Mouse (Mus musculus): Measurements from ENCODE around the gene 4833439L19Rik. TPM values are rescaled to one million over a fixed set of nuclear protein-coding genes. Genes with fewer than 3 reads are reported as not detected.

4833439L19Rik gene
- polyA plus RNA-seq, 1 experiment from 2014 or later = 237 TPM

DNA sequence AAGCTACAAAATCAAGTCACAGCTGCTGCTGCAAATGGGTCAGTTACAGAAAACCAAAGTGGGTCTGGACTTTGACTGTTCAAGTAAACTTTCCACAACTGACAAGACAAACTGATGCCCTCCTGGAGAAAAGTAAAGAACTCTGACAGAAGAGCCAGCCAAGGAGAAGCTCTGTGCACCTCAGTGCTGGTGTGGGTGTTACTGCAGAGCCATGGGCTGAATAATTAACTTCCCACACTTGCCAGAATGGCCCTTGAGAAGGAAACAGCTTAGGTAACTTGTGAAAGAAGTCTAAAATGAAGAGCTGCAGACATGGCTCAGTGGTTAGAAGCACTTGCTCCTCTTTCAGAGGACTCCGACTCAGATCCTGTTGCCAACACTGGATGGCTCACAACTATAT, 7.6 kb downstream of the 4833439L19Rik start:
- no peak for ATAC-seq (ENCODE audit: low FRiP score)
- WGBS = 90% methylated on average over 1 of the region's 1 CpGs
- peaks cover 98% of the 10 kb centered on the region for H3K36me3 ChIP-seq (replicated peaks; ENCODE audit: control insufficient read depth, insufficient read depth)

DNA sequence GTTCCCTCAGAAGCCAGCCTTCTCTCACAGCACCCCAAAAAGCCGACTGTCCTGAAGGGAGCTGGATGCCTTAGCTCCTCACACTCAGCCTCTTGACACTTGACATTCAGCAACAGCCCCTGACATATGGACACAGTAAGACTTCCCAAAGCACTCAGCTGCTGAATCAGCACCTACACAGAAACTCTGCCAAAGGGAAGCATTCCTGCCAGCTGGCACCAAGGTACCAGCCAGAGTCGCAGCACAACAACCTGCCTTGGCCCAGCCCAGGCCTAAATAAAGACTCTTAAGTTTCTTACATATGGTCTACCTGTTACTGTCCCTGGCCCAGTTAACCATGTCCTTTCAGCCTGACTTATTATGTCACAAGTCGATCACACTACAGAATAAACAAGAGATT, 8.4 kb downstream of the 4833439L19Rik start:
- no peak for DNase-seq (ENCODE audit: low spot score)
- Histone ChIP-seq H3K9me3 (ENCODE audit: control insufficient read depth, low read length) (no peaks in the 10 kb centered on the region), H3K4me2 (replicated peaks) (no peak overlapping the region), H3K27me3 (ENCODE audit: control insufficient read depth, insufficient read depth, low read length) (no peaks in the 10 kb centered on the region), H3K36me3 (replicated peaks; ENCODE audit: control insufficient read depth, insufficient read depth) (peaks cover 98% of the 10 kb centered on the region), H3K4me3 (replicated peaks; ENCODE audit: low read length) (no peak overlapping the region), H3K9ac (no peak overlapping the region), H3K4me1 (replicated peaks; ENCODE audit: control insufficient read depth, insufficient read depth, low read length) (no peaks in the 10 kb centered on the region), H3K27ac (no peak overlapping the region)
- WGBS = 88% methylated on average over 3 of the region's 3 CpGs
- ATAC-seq (ENCODE audit: low FRiP score) = no peak

More for the DNA sequence above, 7.6 kb downstream of the 4833439L19Rik start:
- Histone ChIP-seq H3K4me2 (replicated peaks) (no peak overlapping the region), H3K4me1 (replicated peaks; ENCODE audit: control insufficient read depth, insufficient read depth, low read length) (no peaks in the 10 kb centered on the region), H3K27me3 (ENCODE audit: control insufficient read depth, insufficient read depth, low read length) (no peaks in the 10 kb centered on the region), H3K9ac (no peak overlapping the region), H3K4me3 (replicated peaks; ENCODE audit: low read length) (no peak overlapping the region), H3K27ac (no peak overlapping the region), H3K9me3 (ENCODE audit: control insufficient read depth, low read length) (no peaks in the 10 kb centered on the region)
- no peak for DNase-seq (ENCODE audit: low spot score)

DNA sequence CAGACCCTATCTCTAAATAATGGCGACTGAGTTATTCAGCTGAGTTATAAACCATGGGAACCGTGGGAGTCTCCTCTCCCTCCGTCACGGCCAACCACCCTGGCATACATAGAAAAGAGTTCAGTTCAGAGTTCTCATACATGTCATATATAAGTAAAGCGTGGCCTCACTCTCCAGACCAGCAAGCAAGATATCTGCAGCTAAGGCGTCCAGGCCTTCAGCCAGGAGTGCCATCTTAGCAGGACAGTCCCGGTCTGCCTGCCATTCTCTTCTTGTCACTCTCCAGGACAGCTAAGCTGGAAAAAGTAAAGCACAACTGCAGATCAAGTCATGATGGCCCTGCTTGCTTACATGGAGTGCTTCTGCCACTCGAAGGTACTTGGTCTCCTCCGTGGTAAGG, 9.1 kb downstream of the 4833439L19Rik start:
- no peak overlapping the region for H3K4me3 ChIP-seq (replicated peaks; ENCODE audit: low read length)
- ATAC-seq (ENCODE audit: low FRiP score) (no peak), DNase-seq (ENCODE audit: low spot score) (no peak)
- no peaks in the 10 kb centered on the region for H3K9me3 ChIP-seq (ENCODE audit: control insufficient read depth, low read length)
- no peaks in the 10 kb centered on the region for H3K27me3 ChIP-seq (ENCODE audit: control insufficient read depth, insufficient read depth, low read length)
- no peak overlapping the region for H3K9ac ChIP-seq
- H3K27ac ChIP-seq = no peak overlapping the region
- H3K4me1 ChIP-seq (replicated peaks; ENCODE audit: control insufficient read depth, insufficient read depth, low read length) = no peaks in the 10 kb centered on the region
- H3K4me2 ChIP-seq (replicated peaks) = no peak overlapping the region
- 94% methylated on average over 9 of the region's 9 CpGs for WGBS
- peaks cover 98% of the 10 kb centered on the region for H3K36me3 ChIP-seq (replicated peaks; ENCODE audit: control insufficient read depth, insufficient read depth)

DNA sequence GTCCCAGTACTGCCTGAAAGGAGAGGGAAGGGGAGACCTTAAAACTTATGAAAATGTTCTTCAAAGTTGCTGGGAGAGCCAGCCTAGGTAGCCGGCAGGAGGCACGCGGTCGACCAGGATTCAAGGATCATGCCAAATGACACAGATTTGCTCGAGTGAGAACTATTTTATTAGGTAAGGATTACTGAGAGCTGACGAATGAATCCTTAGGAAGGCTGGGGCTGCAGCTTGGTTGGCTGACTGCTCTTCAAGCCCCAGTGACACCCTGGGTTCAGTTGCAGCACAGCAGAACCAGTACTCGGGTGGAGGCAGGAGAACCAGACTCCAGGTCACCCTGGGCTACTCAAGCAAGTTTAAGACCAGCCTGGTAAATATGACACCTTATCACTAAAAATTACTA, 17.2 kb downstream of the 4833439L19Rik start:
- no peak overlapping the region for H3K4me3 ChIP-seq (replicated peaks; ENCODE audit: low read length)
- peaks cover 74% of the 10 kb centered on the region for H3K36me3 ChIP-seq (replicated peaks; ENCODE audit: control insufficient read depth, insufficient read depth)

DNA sequence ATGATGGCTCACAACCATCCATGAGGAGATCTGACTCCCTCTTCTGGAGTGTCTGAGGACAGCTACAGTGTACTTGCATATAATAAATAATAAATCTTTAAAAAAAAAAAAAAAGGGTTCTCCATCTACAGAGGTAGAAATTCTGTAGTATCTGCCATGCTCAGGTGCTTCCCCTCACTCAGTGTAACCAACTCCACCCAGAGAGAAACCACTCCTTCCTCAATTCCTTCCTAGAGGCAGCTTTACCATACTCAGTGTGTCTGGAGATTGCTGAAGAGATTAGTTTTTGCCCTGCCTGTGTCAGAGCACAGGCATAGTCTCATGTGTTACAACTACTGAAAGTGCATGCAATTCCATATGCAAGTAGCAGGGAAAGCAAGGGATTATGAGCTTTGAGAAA, 33.1 kb downstream of the 4833439L19Rik start:
- Histone ChIP-seq H3K9me3 (ENCODE audit: control insufficient read depth, low read length) (no peaks in the 10 kb centered on the region), H3K36me3 (replicated peaks; ENCODE audit: control insufficient read depth, insufficient read depth) (peaks cover 82% of the 10 kb centered on the region), H3K9ac (no peak overlapping the region), H3K4me2 (replicated peaks) (no peak overlapping the region), H3K4me3 (replicated peaks; ENCODE audit: low read length) (no peak overlapping the region), H3K27ac (no peak overlapping the region), H3K27me3 (ENCODE audit: control insufficient read depth, insufficient read depth, low read length) (no peaks in the 10 kb centered on the region), H3K4me1 (replicated peaks; ENCODE audit: control insufficient read depth, insufficient read depth, low read length) (no peaks in the 10 kb centered on the region)
- ATAC-seq (ENCODE audit: low FRiP score) (no peak), DNase-seq (ENCODE audit: low spot score) (no peak)

More for the DNA sequence above, 17.2 kb downstream of the 4833439L19Rik start:
- ATAC-seq (ENCODE audit: low FRiP score) (no peak), DNase-seq (ENCODE audit: low spot score) (no peak)
- Histone ChIP-seq H3K27me3 (ENCODE audit: control insufficient read depth, insufficient read depth, low read length) (no peaks in the 10 kb centered on the region), H3K9me3 (ENCODE audit: control insufficient read depth, low read length) (no peaks in the 10 kb centered on the region), H3K9ac (no peak overlapping the region), H3K4me1 (replicated peaks; ENCODE audit: control insufficient read depth, insufficient read depth, low read length) (no peaks in the 10 kb centered on the region), H3K27ac (no peak overlapping the region), H3K4me2 (replicated peaks) (no peak overlapping the region)
- WGBS = 88% methylated on average over 7 of the region's 7 CpGs

DNA sequence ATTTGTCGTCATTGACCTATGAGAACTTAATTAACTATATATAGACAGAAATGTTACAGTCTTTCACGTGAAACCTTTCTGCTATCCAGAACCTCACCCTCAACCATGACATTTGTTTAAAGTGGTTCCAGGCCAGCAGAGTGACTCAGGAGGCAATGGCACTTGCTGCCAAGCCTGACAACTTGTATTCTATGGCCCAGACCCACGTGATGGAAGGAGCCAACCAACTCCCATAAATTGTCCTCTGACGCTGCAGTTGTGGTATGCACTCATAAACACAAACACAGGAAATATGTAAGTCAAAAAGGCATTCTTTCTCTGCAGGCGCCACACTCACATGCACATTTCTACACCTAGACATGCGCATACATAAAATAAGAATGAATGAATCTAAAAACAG, 38.1 kb downstream of the 4833439L19Rik start:
- Histone ChIP-seq H3K27ac (no peak overlapping the region), H3K9ac (no peak overlapping the region), H3K27me3 (ENCODE audit: control insufficient read depth, insufficient read depth, low read length) (no peaks in the 10 kb centered on the region), H3K9me3 (ENCODE audit: control insufficient read depth, low read length) (no peaks in the 10 kb centered on the region), H3K36me3 (replicated peaks; ENCODE audit: control insufficient read depth, insufficient read depth) (peaks cover 84% of the 10 kb centered on the region), H3K4me3 (replicated peaks; ENCODE audit: low read length) (no peak overlapping the region), H3K4me1 (replicated peaks; ENCODE audit: control insufficient read depth, insufficient read depth, low read length) (no peaks in the 10 kb centered on the region), H3K4me2 (replicated peaks) (no peak overlapping the region)
- DNase-seq (ENCODE audit: low spot score) (no peak), ATAC-seq (ENCODE audit: low FRiP score) (no peak)
- 94% methylated on average over 6 of the region's 6 CpGs for WGBS

DNA sequence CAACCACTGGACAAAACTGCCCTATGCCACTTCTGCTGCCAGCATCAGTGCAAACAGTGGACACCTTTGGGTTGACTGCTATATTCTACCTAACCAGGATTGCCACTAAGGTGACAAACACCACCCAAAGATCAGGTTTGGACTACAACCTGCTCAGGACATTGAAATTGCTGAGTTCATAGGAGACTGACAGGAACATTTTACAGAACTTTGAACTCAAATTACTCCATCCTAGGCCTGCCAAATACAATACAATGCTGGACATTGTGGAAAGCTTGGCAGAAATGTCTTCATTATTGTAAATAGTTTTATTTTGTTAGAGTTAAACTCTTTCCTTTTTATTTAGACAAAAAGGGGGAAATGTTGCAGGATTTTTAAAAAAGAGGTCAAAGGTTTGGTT, 44.1 kb downstream of the 4833439L19Rik start:
- peaks cover 26% of the 10 kb centered on the region for H3K36me3 ChIP-seq (replicated peaks; ENCODE audit: control insufficient read depth, insufficient read depth)
- H3K9me3 ChIP-seq (ENCODE audit: control insufficient read depth, low read length) = peaks cover under 1% of the 10 kb centered on the region; the same call in 1 of the 2 replicates
- ATAC-seq (ENCODE audit: low FRiP score) (no peak), DNase-seq (ENCODE audit: low spot score) (no peak)
- H3K27ac ChIP-seq = no peak overlapping the region
- no peaks in the 10 kb centered on the region for H3K4me1 ChIP-seq (replicated peaks; ENCODE audit: control insufficient read depth, insufficient read depth, low read length)
- H3K9ac ChIP-seq = no peak overlapping the region
- no peak overlapping the region for H3K4me3 ChIP-seq (replicated peaks; ENCODE audit: low read length)
- no peak overlapping the region for H3K4me2 ChIP-seq (replicated peaks)
- H3K27me3 ChIP-seq (ENCODE audit: control insufficient read depth, insufficient read depth, low read length) = no peaks in the 10 kb centered on the region

DNA sequence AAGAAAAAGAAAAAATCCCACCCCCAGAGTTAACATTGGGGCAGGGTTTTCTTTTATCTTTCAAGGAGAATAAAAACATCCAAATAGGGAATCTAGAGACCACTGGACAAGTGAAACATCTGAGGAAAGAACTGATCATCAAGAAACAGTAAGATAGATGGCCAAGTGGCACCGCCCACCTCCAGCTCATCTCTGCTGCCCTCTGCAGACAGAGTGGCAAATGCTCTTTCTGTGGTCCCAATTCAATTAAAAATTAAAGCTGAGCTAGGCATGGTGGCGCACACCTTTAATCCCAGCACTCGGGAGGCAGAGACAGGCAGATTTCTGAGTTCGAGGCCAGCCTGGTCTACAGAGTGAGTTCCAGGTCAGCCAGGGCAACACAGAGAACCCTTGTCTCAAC, 45.0 kb downstream of the 4833439L19Rik start:
- no peak for ATAC-seq (ENCODE audit: low FRiP score)
- WGBS = 95% methylated on average over 4 of the region's 4 CpGs
- H3K9me3 ChIP-seq (ENCODE audit: control insufficient read depth, low read length) = peaks cover 10% of the 10 kb centered on the region
- H3K4me1 ChIP-seq (replicated peaks; ENCODE audit: control insufficient read depth, insufficient read depth, low read length) = no peaks in the 10 kb centered on the region
- no peak overlapping the region for H3K4me2 ChIP-seq (replicated peaks)
- DNase-seq (ENCODE audit: low spot score) = no peak
- H3K36me3 ChIP-seq (replicated peaks; ENCODE audit: control insufficient read depth, insufficient read depth) = peaks cover 19% of the 10 kb centered on the region
- no peak overlapping the region for H3K9ac ChIP-seq
- H3K27me3 ChIP-seq (ENCODE audit: control insufficient read depth, insufficient read depth, low read length) = no peaks in the 10 kb centered on the region
- no peak overlapping the region for H3K27ac ChIP-seq
- H3K4me3 ChIP-seq (replicated peaks; ENCODE audit: low read length) = no peak overlapping the region

DNA sequence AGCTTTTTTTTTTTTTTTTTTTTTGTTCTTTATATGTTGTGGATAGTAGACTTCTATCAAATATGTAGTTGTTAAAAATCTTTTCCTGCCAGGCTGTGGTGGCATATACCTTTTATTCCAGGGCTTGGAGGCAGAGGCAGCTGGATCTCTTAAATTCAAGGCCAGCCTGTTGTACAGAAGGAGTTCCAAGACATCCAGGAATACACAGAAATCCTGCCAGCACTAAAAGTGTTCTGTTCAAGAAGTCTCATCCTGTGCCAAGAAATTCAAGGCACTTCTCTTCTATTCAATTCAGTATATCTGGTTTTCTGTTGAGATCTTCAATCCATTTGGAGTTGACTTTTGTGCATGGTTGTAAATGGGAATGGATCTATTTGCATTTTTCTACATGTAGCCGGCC, 59.3 kb downstream of the 4833439L19Rik start:
- H3K4me1 ChIP-seq (replicated peaks; ENCODE audit: control insufficient read depth, insufficient read depth, low read length) = peaks cover 15% of the 10 kb centered on the region
- no peak overlapping the region for H3K4me2 ChIP-seq (replicated peaks)
- H3K27ac ChIP-seq = no peak overlapping the region
- no peaks in the 10 kb centered on the region for H3K27me3 ChIP-seq (ENCODE audit: control insufficient read depth, insufficient read depth, low read length)
- no peak overlapping the region for H3K4me3 ChIP-seq (replicated peaks; ENCODE audit: low read length)
- H3K9me3 ChIP-seq (ENCODE audit: control insufficient read depth, low read length) = no peaks in the 10 kb centered on the region
- H3K36me3 ChIP-seq (replicated peaks; ENCODE audit: control insufficient read depth, insufficient read depth) = peaks cover 5% of the 10 kb centered on the region; the same call in 1 of the 2 replicates
- ATAC-seq (ENCODE audit: low FRiP score) (no peak), DNase-seq (ENCODE audit: low spot score) (no peak)
- WGBS = 100% methylated on average over 1 of the region's 1 CpGs
- no peak overlapping the region for H3K9ac ChIP-seq

DNA sequence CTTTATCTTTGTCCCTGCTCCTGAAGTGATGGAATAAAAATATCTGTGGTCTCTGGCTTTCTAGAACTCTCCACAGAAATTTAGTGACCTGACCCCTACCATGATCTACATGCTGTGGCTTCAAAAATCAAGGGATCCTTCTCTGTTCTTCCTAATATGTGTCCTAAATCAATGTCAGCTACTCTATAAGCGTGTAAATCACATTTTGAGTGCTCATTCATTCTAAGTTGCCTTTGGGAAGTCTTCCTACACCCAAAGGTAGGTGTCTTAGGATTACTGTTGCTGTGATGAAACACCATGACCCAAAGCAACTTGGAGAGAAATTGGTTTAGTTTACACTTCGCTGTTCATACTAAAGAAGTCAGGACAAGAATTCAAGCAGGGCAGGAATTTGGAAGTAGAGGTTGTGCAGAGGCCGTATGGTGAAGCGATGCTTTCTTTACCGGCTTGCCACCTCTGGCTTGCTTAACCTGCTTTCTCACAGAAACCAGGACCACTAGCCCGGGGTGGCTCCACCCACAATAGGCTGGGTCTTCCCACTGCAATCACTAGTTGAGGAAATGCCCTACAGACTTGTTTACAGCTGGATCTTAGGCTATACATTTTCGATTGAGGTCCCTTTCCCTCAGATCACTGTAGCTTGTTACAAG, 60.5 kb downstream of the 4833439L19Rik start:
- Histone ChIP-seq H3K9me3 (ENCODE audit: control insufficient read depth, low read length) (no peaks in the 10 kb centered on the region), H3K4me3 (replicated peaks; ENCODE audit: low read length) (peak overlapping the region; percentile 89)
- ATAC-seq (ENCODE audit: low FRiP score) = no peak

More for the DNA sequence above, 60.5 kb downstream of the 4833439L19Rik start:
- peak overlapping the region; percentile 93 for H3K9ac ChIP-seq
- no peak for DNase-seq (ENCODE audit: low spot score)
- no peaks in the 10 kb centered on the region for H3K27me3 ChIP-seq (ENCODE audit: control insufficient read depth, insufficient read depth, low read length)
- WGBS = 40% methylated on average over 7 of the region's 7 CpGs
- peaks cover 5% of the 10 kb centered on the region; the same call in 1 of the 2 replicates for H3K36me3 ChIP-seq (replicated peaks; ENCODE audit: control insufficient read depth, insufficient read depth)
- peak overlapping the region; percentile 84 for H3K27ac ChIP-seq
- peak overlapping the region; percentile 85 for H3K4me2 ChIP-seq (replicated peaks)
- peaks cover 15% of the 10 kb centered on the region for H3K4me1 ChIP-seq (replicated peaks; ENCODE audit: control insufficient read depth, insufficient read depth, low read length)
